Mouse (Mus musculus): ENCODE data around the gene Gpkow. TPM values are rescaled to one million over a fixed set of nuclear protein-coding genes. Genes with fewer than 3 reads are reported as not detected.

Gpkow gene
- polyA plus RNA-seq, 1 experiment: 27.2 TPM

DNA sequence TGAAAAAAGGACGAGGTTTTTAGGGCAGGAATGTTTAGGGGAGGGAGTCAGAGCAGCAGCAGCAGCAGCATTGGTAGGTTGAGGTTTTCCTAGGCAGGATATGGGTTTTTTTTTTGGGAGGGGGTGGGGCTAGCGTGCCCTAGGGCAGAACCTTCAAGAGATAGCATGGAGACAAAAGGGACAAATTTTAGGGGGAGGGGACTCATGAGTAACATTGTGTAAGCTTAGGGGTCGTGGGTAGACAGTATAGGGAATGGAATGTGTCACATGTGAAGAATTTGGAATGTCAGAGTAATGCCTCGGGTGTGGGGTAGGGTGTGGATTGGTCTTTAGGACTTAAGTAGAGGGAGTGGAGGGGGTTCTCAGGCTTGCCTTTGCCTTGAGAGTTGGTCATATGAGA is 25.8 kb downstream of the Gpkow start:
- peaks cover 11% of the 10 kb centered on the region for H3K4me1 ChIP-seq (ENCODE audit: control insufficient read depth, insufficient read depth, low read length)
- H3K27ac ChIP-seq (ENCODE audit: insufficient read depth, low read depth, low read length): peak overlapping the region; percentile 93
- TF ChIP-seq CTCF (IDR thresholded peaks at IDR 0.05; ENCODE audit: low read depth, low read length) (no peak), POLR2A (IDR thresholded peaks at IDR 0.05; ENCODE audit: borderline replicate concordance, low read depth, low read length) (no peak)

DNA sequence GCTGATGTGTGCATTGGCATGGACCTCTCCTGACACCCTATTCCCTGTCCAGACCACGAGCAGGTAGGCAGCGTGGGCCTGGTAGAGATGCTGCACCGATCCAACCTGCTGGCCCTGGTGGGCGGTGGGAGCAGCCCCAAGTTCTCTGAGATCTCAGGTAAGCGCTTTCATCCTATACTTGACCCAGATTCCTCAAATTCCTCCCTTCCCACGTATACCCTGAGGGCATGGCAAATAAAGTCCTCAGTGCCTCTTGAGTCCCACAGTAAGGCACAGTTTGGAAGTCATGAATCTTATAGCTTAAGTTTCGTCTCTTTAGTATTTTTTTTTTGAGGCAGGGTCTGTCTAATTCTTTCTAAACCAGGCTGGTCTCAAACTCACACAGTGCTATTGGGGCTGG is 27.2 kb downstream of the Gpkow start:
- TF ChIP-seq POLR2A (IDR thresholded peaks at IDR 0.05; ENCODE audit: borderline replicate concordance, low read depth, low read length): no peak
- no peak for TF ChIP-seq CTCF (IDR thresholded peaks at IDR 0.05; ENCODE audit: low read depth, low read length)
- peaks cover 15% of the 10 kb centered on the region for H3K4me1 ChIP-seq (ENCODE audit: control insufficient read depth, insufficient read depth, low read length)
- no peak overlapping the region for H3K4me3 ChIP-seq (ENCODE audit: insufficient read depth, low read length)
- no peak overlapping the region for H3K27ac ChIP-seq (ENCODE audit: insufficient read depth, low read depth, low read length)

More for the DNA sequence above, 25.8 kb downstream of the Gpkow start:
- H3K4me3 ChIP-seq (ENCODE audit: insufficient read depth, low read length): peak overlapping the region; percentile 74

DNA sequence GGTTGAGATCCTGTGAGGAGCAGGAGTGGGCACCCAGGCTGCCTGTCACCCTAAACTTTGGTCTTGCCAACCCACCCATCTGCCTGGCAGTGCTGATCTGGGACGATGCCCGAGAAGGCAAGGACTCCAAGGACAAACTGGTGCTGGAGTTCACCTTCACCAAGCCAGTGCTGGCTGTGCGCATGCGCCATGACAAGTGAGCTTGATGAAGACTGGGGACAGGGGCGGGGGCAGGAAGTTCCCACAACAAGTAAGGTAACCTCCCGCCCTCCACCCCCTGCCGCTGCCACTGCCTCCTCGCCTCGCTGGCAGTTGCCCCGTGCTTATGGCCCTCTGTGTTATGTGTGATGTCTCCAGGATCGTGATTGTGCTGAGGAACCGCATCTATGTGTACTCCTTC is 28.9 kb downstream of the Gpkow start:
- TF ChIP-seq POLR2A (IDR thresholded peaks at IDR 0.05; ENCODE audit: borderline replicate concordance, low read depth, low read length) (no peak), CTCF (IDR thresholded peaks at IDR 0.05; ENCODE audit: low read depth, low read length) (no peak)
- no peak overlapping the region for H3K27ac ChIP-seq (ENCODE audit: insufficient read depth, low read depth, low read length)
- H3K4me3 ChIP-seq (ENCODE audit: insufficient read depth, low read length): no peak overlapping the region
- H3K4me1 ChIP-seq (ENCODE audit: control insufficient read depth, insufficient read depth, low read length): peaks cover 17% of the 10 kb centered on the region

DNA sequence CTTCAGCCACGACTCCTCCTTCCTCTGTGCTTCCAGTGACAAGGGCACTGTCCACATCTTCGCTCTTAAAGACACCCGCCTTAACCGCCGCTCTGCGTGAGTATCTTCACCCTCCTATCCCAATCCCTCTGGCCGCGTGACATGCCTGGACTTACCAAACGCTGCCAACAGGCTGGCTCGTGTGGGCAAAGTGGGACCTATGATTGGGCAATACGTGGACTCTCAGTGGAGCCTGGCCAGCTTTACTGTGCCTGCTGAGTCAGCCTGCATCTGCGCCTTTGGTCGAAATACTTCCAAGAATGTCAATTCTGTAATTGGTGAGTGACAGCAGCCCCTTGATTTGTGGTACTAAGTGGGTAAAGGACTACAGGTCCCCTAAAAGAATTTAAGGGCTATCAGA is 30.2 kb downstream of the Gpkow start:
- no peak for TF ChIP-seq POLR2A (IDR thresholded peaks at IDR 0.05; ENCODE audit: borderline replicate concordance, low read depth, low read length)
- no peak for TF ChIP-seq CTCF (IDR thresholded peaks at IDR 0.05; ENCODE audit: low read depth, low read length)
- Histone ChIP-seq H3K4me1 (ENCODE audit: control insufficient read depth, insufficient read depth, low read length) (peaks cover 17% of the 10 kb centered on the region), H3K4me3 (ENCODE audit: insufficient read depth, low read length) (no peak overlapping the region), H3K27ac (ENCODE audit: insufficient read depth, low read depth, low read length) (peak overlapping the region; percentile 77)

DNA sequence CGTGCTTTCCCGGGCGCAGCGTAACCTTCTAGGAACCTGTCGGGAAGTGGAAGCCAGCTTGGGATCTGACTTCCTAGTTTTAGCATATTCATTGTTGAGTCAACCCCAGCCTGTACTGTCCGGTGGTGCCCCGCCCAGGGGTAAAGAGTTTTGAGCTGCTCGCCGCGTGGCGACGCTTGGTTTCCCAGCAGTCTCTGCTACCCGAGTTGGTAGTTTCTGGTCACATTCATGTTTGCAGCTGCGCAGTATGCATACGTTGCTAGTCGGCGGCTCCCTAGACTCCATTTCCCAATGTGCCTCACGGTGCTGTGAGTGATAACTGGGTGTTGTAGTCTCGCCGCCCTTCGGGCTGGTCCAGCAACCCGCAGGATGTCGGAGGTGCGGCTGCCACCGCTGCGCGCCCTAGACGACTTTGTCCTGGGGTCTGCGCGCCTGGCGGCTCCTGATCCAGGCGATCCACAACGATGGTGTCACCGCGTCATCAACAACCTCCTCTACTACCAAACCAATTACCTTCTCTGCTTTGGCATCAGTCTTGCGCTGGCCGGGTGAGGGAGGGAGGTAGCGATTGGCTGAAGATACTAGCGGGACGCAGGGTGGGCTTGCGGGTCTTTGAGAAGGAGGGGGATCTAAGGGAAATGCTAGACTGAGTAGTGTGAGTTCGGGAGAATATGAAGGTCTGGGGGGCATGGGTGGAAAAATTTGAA is 31.4 kb downstream of the Gpkow start, which contains the start of gene Praf2:
Gene Praf2 (plus strand): TSS at position 225 of the 707 bp plus-strand sequence.
- Histone ChIP-seq H3K4me3 (ENCODE audit: insufficient read depth, low read length) (peak within 1 kb of the TSS; percentile 69), H3K4me1 (ENCODE audit: control insufficient read depth, insufficient read depth, low read length) (peaks cover 15% of the 10 kb centered on the region), H3K27ac (ENCODE audit: insufficient read depth, low read depth, low read length) (peak within 1 kb of the TSS; percentile 77)
- TF ChIP-seq POLR2A (IDR thresholded peaks at IDR 0.05; ENCODE audit: borderline replicate concordance, low read depth, low read length): no peak
- TF ChIP-seq CTCF (IDR thresholded peaks at IDR 0.05; ENCODE audit: low read depth, low read length): no peak

DNA sequence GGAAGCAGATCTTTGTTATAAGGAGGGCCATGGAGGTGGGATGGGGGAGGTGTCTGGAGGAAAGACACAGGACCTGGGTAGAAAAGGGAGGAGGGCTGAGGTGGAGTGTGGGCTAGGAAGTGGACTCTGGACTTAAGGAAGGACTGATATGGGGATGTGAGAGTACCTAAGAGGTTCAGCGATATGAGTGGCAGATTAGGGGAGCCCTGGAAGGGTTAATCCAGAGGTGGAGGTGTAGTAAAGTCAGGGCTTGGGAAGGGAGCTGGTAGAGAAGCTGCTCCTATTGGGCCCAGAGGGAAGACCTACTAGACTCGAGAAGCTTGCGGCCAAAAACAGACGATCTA is 32.0 kb downstream of the Gpkow start:
- TF ChIP-seq CTCF (IDR thresholded peaks at IDR 0.05; ENCODE audit: low read depth, low read length) (no peak), POLR2A (IDR thresholded peaks at IDR 0.05; ENCODE audit: borderline replicate concordance, low read depth, low read length) (no peak)
- Histone ChIP-seq H3K4me1 (ENCODE audit: control insufficient read depth, insufficient read depth, low read length) (peaks cover 15% of the 10 kb centered on the region), H3K4me3 (ENCODE audit: insufficient read depth, low read length) (peak overlapping the region; percentile 69), H3K27ac (ENCODE audit: insufficient read depth, low read depth, low read length) (no peak overlapping the region)

DNA sequence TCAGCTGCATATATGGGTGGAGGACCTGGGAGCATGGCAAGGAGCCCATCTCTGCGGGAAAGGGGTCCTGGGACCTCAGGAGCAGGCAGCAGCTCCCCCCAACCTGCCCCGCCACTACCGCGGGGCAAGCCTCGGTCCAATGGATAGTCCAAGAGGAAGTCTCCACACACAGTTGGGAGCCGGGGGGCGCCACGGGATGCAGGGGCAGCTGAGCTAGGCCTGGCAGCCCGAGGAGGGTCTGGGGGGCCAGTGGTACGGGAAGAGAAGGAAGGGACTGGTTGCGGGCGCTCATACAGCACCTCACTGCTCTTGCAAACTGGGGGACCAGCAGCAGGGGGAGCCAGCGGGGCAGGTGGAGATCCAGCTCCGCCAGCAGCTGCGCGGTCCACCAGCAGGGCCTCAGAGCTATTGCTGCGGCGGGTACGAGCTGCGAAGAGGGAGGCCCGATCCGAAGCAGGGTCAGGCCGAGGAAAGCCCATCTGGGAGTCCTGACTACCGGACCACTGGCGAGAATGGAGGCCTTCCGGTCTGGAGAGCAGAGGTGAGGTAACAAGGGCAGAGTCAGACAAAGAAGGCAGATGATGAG is 36.7 kb downstream of the Gpkow start:
- Histone ChIP-seq H3K4me3 (ENCODE audit: insufficient read depth, low read length) (peak overlapping the region; percentile 31; the same call in 1 of the 2 replicates), H3K27ac (ENCODE audit: insufficient read depth, low read depth, low read length) (no peak overlapping the region), H3K4me1 (ENCODE audit: control insufficient read depth, insufficient read depth, low read length) (peaks cover 4% of the 10 kb centered on the region; the same call in 1 of the 2 replicates)
- TF ChIP-seq CTCF (IDR thresholded peaks at IDR 0.05; ENCODE audit: low read depth, low read length) (no peak), POLR2A (IDR thresholded peaks at IDR 0.05; ENCODE audit: borderline replicate concordance, low read depth, low read length) (no peak)

DNA sequence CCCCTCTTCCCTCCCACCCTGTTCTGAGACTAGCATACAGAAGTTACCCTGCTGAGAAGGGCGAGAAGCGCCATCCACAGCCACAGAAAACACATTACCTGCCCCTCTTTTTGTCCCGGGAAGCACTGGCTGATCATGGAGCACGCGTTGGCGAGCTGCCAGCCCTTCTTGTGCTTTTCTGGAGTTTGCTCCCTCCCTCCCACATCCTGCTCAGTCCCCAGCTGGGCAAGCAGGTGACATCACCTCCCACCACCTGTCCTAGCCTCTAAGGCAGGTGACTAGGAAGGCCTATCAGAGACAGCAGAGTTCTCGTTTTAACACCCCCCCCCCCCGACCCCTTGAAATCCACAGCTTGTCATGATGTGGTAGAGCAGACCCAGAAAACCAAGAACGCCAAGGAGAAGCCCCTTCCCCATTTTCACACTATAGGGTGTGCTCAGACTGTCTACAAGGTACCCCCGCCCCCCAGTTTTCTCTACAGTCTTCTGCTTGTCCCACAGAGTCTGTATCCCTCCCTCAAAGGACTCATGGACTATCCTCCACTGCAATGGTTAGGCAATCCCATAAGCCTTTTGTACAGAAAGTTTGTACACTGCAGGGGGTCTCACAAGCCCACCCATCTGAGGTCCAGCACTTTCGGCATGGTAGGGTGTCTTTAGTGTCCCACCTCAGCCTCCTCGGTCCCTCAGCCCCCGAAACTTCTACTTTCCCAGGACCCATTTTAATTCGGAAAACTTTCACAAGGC is 42.6 kb downstream of the Gpkow start:
- Histone ChIP-seq H3K4me3 (ENCODE audit: insufficient read depth, low read length) (no peak overlapping the region), H3K27ac (ENCODE audit: insufficient read depth, low read depth, low read length) (no peak overlapping the region), H3K4me1 (ENCODE audit: control insufficient read depth, insufficient read depth, low read length) (no peaks in the 10 kb centered on the region)
- no peak for TF ChIP-seq POLR2A (IDR thresholded peaks at IDR 0.05; ENCODE audit: borderline replicate concordance, low read depth, low read length)
- TF ChIP-seq CTCF (IDR thresholded peaks at IDR 0.05; ENCODE audit: low read depth, low read length): no peak

DNA sequence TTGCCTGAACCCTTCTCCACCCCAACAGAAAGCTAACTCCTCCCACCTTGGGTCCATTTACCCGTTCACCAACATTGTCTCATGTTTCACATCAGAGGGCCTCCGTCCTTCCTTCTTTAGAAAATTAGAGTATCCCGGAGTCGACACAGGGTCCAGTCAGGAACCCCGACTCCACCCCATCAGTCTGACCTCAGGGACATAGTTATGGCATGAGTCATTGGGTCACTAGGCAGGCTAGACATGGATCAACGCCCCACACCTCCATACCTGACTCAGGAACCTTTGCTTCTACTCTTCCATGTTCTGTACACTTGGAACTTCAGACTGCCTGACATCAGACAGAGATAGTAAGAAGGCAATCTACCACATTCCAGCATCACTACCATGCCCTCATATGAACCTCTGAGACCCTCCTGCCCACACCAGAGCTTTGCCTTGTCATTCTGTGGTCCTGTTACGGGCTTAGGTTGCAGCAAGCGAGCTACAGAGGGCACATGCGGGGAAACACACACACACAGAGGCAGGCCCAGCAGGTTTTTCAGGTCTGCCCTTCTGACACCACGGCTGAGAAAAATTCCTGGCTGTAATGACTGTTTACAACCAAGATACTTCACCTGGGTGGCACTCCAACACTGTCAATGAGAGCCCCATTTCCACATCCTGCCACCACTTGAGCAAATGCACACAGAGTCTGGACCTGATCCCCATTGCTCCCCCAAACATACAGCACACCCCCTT is 43.3 kb downstream of the Gpkow start:
- H3K4me3 ChIP-seq (ENCODE audit: insufficient read depth, low read length): no peak overlapping the region

More for the DNA sequence above, 43.3 kb downstream of the Gpkow start:
- TF ChIP-seq POLR2A (IDR thresholded peaks at IDR 0.05; ENCODE audit: borderline replicate concordance, low read depth, low read length) (no peak), CTCF (IDR thresholded peaks at IDR 0.05; ENCODE audit: low read depth, low read length) (no peak)
- no peaks in the 10 kb centered on the region for H3K4me1 ChIP-seq (ENCODE audit: control insufficient read depth, insufficient read depth, low read length)
- H3K27ac ChIP-seq (ENCODE audit: insufficient read depth, low read depth, low read length): no peak overlapping the region
